Mouse (Mus musculus) megakaryocyte, adult 5-6 weeks (primary cell): ENCODE data around the gene Cdhr4. TPM values are rescaled to one million over a fixed set of nuclear protein-coding genes. Genes with fewer than 3 reads are reported as not detected.

Source experiments
- ATAC-seq: 2 replicates; pipeline ENCODE4 v1.8.0; 2016; ENCODE audit warnings: mild to moderate bottlenecking, inconsistent platforms; ENCODE audit not compliant: poor library complexity, severe bottlenecking
- total RNA-seq, 2 experiments: library from RNA; stranded (forward) in 1 of 2; stranded (reverse) in 1 of 2; fragments of 153-499, 151-499 nt in 1 of 2; fragments of 221-1000, 200-1000 nt in 1 of 2; gene quantifications; 2 replicates each; pipeline versions ENCODE4 v1.2.3 to v1.2.4; 2015 to 2017

Cdhr4 gene
- total RNA-seq (2015) (0.33 TPM in 1 of 2 replicates, not detected in the other), total RNA-seq (2017) (0.51 and 1.7 TPM in 2 replicates)

GRCm38 (mm10) chr9:107992197-107992596, at the start of gene Cdhr4:
TSS of gene Cdhr4 (plus strand) at chr9:107992497.
- ATAC-seq: no peak

DNA sequence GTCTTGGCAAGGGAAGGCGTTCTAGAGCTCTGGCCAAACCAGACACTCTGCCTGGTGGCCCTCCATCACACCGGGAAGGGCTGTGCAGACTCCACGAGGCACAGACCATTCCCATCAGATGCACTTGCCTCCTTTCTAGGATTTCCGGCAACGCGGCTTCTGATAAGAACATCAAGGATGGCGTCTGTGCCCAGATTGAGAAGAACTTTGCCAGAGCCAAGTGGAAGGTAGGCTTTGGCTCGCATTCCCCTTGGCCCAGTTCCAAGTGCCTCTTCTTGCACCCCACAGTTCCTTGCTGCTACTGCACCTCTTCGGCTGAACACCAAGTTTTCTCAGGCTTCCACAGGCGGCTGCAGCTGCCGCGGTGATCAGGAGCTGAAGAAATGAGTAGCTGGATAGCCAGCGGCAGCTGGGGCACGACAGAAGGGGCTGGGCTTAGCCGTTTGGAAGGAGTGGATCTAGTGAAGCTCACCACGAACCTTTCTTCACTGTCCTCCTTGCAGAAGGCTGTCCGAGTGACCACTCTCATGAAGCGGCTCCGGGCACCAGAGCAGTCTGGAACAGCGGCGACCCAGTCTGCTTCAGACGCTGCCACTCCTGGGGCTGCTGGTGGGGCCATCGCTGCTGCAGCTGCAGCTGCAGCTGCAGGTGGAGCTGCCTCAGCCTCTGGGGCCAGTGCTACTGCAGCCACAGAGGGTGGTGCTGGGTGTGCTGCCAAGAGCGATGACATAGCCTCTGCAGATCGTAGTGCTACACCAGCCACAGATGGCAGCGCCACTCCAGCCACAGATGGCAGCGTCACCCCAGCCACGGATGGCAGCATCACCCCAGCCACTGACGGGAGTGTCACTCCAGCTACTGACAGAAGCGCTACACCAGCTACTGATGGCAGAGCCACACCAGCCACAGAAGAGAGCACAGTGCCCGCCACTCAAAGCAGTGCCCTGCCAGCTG, 44.8 kb upstream of the Cdhr4 start:
- no peak for ATAC-seq

GRCm38 (mm10) chr9:107949184-107949921, 42.9 kb upstream of the Cdhr4 start:
- ATAC-seq: no peak

GRCm38 (mm10) chr9:107949922-107950235, 42.4 kb upstream of the Cdhr4 start, which contains the start of gene Traip:
TSS of gene Traip (plus strand) at chr9:107950136.
- no peak for ATAC-seq

DNA sequence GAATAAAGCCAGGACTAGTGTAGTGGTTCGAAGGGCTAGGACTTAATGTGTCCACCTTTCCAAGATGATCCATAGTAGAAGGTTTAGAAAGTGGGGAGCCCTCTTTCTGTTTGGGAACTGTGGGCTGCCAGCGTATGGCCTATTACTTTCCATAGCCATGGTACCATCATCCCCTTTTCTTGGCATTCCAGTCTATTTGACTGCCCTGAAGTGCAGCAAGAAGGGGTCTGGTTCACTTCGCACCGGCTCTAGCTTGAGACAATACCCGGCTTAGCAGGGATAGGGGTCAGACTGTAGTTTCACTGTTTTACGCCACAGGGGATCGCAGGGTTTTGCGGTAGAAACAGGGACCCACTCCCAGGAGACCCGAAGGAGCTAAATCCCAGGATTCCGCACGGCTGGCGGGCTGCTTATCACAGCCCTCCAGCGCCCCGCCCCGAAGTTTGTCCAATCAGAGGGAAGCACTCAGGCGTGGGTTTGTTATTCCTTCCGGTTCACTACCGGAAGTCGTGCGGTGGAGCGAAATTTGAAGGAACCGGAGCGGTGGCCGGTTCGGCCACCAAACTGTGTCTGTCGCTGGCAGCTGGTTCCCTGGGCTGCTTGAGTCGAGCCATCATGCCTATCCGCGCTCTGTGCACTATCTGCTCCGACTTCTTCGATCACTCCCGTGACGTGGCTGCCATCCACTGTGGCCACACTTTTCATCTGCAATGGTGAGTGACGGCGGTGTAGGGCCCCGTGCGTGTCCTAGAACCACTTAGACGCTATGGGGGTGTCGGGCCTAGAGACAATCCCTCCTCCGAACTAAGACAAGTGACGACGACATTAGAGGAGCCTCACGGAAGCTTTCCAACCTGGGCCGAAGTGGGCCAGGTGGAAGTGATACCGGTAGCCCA, 41.6 kb upstream of the Cdhr4 start:
- peak; percentile 95 for ATAC-seq

GRCm38 (mm10) chr9:107955613-107956289, 36.5 kb upstream of the Cdhr4 start:
- ATAC-seq: no peak

DNA sequence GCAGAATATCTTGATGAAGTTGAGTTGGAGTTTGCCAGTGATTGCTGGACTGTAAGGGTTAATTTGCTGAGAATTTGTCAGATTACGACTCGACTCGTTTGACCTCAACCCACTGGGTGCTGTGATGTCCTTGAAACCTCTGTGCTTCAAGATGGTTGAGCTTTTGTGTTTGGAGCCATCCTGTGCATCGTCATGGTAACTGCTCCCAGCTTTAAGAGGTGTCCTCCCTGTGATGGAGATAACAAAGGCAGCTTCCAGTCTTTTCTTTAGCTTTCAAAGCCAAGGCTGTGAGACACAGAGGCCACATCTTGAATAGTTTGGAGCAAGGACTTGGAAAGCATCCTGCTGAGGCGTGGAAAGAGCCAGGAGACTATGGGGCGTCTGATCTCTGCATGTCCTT, 35.2 kb upstream of the Cdhr4 start:
- no peak for ATAC-seq

GRCm38 (mm10) chr9:107959896-107960295, 32.4 kb upstream of the Cdhr4 start:
- no peak for ATAC-seq

GRCm38 (mm10) chr9:107960928-107961327, 31.4 kb upstream of the Cdhr4 start:
- ATAC-seq: no peak

DNA sequence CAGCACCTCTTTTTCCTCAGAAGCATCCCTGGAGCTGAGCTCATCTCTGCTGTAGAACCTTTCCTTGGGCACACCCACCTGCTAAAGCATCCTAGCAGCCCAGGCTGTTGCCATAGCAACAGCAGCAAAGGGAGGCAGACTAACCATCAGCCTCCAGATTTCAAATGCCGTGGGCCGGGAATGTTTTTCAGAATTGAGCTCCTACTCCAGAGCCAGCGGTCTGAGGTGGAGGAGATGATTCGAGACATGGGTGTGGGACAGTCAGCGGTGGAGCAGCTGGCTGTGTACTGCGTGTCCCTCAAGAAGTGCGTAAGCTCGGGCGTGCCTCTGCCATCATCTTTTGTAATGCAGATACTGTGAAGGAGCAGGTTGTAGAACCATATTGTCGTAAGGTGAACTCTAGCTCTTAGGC, 30.9 kb upstream of the Cdhr4 start:
- ATAC-seq: no peak

- ATAC-seq: no peak
Observed at GRCm38 (mm10) chr9:107961881-107962280, 30.4 kb upstream of the Cdhr4 start.

- ATAC-seq: no peak
Observed at GRCm38 (mm10) chr9:107962916-107963315, 29.4 kb upstream of the Cdhr4 start.

GRCm38 (mm10) chr9:107963700-107964099, 28.6 kb upstream of the Cdhr4 start:
- ATAC-seq: peak; percentile 91

DNA sequence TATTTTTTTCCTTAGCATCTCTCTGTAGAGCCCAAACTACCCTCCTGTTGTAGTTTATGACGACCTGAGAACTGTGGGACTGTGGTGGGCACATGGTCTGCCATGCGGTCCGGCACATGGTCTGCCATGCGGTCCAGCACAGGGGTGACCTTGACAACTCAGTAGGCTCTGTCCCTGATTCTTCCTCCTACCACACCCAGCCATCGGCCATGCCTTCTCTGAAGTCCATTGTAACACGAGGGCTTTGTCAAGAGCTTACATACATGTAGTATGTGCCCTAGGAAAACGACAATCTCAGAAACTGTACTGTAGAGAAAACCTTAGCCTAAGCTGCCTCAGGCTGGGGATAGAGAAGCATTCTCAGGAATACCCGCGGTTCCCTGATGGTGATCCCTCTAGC, 27.6 kb upstream of the Cdhr4 start:
- ATAC-seq: no peak

- ATAC-seq: no peak
Observed at GRCm38 (mm10) chr9:107966676-107967075, 25.6 kb upstream of the Cdhr4 start.

DNA sequence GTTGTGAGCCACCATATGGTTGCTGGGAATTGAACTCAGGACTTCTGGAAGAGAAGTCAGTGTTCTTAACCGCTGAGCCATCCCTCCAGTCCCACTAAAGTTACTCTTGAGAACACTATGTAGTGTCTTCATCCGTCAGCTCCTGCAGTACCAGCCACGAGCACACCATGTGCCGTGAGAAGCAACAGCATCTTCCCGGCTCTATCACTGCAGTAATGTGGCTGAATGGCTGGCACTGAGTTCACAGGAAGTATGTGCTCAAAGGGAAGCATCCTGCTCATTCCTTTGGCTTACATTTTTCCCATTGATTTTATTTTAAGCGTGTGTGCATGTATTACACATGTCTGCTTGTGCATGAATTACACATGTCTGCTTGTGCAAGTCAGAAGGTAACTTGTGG, 24.9 kb upstream of the Cdhr4 start:
- no peak for ATAC-seq

GRCm38 (mm10) chr9:107968531-107968930, 23.8 kb upstream of the Cdhr4 start:
- no peak for ATAC-seq

DNA sequence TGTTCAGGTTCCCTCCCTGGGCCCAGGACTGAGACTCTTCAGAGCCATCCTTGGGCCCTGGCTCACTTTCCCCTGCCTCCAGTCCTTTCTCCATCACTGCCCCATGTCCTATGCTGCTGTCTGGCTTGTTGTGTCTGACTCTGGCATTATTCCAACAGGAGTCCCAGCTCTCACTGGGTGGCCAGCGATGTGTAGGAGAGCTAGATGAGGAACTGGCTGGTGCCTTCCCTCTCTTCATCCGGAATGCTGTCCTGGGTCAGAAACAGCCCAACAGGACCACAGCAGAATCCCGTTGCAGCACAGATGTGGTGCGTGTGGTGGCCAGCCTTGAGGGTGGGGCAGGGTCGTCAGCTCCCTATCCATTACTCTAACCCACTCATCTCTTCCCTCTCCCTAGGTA, 22.0 kb upstream of the Cdhr4 start:
- ATAC-seq: no peak

GRCm38 (mm10) chr9:107971690-107972541, 20.4 kb upstream of the Cdhr4 start:
- ATAC-seq: peak; percentile 62
